Mouse (Mus musculus): ENCODE data around the gene Prss38. TPM values are rescaled to one million over a fixed set of nuclear protein-coding genes. Genes with fewer than 3 reads are reported as not detected.

Gene Prss38
- polyA plus RNA-seq, 1 experiment from 2014 or later: not detected

DNA sequence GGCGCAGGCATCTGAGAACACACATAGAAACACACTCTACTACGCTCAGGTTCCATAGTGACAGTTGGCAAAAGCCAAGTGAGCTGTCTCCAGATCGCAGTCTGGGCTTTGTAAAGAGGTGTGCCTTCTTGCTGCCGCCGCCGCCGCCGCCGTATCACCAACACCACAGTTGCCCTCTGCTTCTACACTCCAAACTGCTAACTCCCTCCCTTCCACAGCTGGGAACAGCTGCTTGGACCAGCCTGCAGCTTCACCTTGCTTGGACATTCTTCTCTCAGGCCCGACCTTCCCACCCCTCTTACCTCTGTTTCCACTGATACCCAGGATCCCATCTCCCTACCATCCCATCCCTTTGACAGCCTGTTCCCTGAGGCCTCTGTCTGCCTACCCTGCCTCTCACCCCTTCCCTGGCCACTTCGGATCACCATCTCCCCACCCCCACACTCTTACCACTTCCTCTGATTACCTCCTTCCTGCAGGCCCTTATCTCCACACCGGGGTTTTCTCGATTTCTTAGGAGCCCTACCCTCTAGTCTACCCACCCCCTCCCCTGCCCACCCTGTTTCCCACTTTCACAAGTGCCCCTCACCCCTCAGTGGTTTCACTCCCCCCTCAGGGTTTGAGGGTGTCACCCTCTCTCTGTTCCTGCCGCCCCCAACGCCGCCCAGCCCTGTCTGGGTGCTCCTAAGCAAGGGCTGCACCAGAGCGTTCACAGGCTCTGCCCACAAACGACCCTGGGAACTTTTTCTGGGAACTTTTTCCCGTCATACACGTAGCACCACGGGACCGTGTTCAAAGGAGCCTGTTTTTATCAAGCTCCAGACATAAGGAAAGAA lies 22.3 kb upstream of the Prss38 start:
- H3K9ac ChIP-seq: peak overlapping the region; percentile 58
- no peaks in the 10 kb centered on the region for H3K9me3 ChIP-seq
- H3K27me3 ChIP-seq (replicated peaks): no peaks in the 10 kb centered on the region
- H3K27ac ChIP-seq (replicated peaks): peak overlapping the region; percentile 84
- 0 out of 2 replicates have a peak overlapping the region, but pooled peaks have one; percentile 8 for H3K4me3 ChIP-seq
- peaks cover 11% of the 10 kb centered on the region for H3K36me3 ChIP-seq
- H3K4me2 ChIP-seq: peak overlapping the region; percentile 53
- WGBS: 23% methylated on average over 22 of the region's 22 CpGs
- H3K4me1 ChIP-seq: peaks cover 31% of the 10 kb centered on the region
- ATAC-seq (ENCODE audit: extremely low read depth, insufficient number of reproducible peaks, low FRiP score, low TSS enrichment): no peak; the same call in 1 of the 2 replicates

DNA sequence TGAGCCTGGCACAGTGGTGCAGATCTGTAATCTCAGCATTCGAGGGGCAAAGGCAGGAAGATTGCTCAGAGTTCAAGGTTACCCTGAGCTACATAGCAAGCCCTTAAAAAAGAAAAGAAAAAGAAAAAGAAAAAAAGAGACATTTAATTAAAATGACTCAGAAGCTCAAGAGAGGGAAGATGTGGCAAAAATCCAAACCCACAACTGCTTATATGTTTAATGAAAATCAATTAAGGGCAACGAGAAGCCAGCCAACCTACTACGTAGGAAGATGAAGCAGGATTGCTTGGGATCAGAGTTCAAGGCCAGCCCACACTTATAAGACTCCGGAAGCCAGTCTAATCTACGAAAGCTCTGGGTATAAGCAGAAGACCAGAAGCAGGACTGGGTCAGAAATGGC lies 19.0 kb upstream of the Prss38 start:
- ATAC-seq (ENCODE audit: extremely low read depth, insufficient number of reproducible peaks, low FRiP score, low TSS enrichment): no peak
- Histone ChIP-seq H3K9ac (no peak overlapping the region), H3K4me2 (no peak overlapping the region), H3K27ac (replicated peaks) (0 out of 2 replicates have a peak overlapping the region, but pooled peaks have one; percentile 15), H3K36me3 (no peaks in the 10 kb centered on the region), H3K27me3 (replicated peaks) (no peaks in the 10 kb centered on the region), H3K9me3 (no peaks in the 10 kb centered on the region), H3K4me3 (no peak overlapping the region), H3K4me1 (peaks cover 31% of the 10 kb centered on the region)
- 80% methylated on average over 5 of the region's 5 CpGs for WGBS

DNA sequence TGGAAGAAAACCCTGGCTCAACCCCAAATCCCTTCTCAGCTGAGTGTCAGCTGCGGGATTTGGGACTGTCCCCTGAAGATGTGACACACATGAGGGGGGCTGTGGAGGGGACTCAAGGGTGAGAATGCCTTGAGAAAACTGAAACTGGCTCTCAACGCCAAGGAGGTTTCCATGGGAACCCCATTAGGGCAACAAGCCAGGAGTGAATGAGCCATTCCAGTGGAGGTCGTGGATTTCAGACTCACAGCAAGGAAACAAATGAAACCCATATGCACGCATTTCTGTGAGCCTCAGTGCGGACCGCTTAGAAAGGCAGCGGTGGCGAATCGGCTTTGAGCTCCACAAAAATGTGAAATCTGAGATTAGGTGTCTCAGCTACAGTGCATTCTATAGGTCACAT lies 18.1 kb upstream of the Prss38 start:
- H3K4me3 ChIP-seq: no peak overlapping the region
- H3K9ac ChIP-seq: no peak overlapping the region
- H3K9me3 ChIP-seq: no peaks in the 10 kb centered on the region
- H3K4me2 ChIP-seq: no peak overlapping the region
- H3K4me1 ChIP-seq: peaks cover 26% of the 10 kb centered on the region
- no peaks in the 10 kb centered on the region for H3K27me3 ChIP-seq (replicated peaks)
- peak overlapping the region; percentile 29 for H3K27ac ChIP-seq (replicated peaks)
- 49% methylated on average over 9 of the region's 9 CpGs for WGBS
- no peaks in the 10 kb centered on the region for H3K36me3 ChIP-seq
- ATAC-seq (ENCODE audit: extremely low read depth, insufficient number of reproducible peaks, low FRiP score, low TSS enrichment): no peak

DNA sequence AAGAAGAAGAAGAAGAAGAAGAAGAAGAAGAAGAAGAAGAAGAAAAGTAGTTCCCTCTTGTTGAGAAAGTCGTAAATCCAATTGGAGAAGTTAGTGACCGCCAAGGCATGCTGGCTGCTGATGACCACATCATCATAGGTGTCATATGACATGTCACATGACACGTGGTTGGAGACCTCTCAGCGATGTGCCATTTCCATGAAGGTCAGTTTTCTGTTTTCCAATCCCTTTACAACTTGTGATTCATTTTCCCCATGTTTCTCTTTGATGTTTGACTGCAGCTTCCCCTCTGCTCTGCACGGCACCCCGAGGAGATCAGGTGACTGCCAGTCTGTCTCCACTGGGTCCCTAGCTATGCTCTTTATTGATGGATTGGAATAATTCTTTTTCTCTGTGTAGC lies 16.8 kb upstream of the Prss38 start:
- Histone ChIP-seq H3K9me3 (no peaks in the 10 kb centered on the region), H3K9ac (no peak overlapping the region), H3K27ac (replicated peaks) (no peak overlapping the region), H3K4me1 (peaks cover 13% of the 10 kb centered on the region), H3K27me3 (replicated peaks) (no peaks in the 10 kb centered on the region), H3K4me2 (no peak overlapping the region), H3K4me3 (no peak overlapping the region), H3K36me3 (no peaks in the 10 kb centered on the region)
- 69% methylated on average over 6 of the region's 6 CpGs for WGBS
- no peak for ATAC-seq (ENCODE audit: extremely low read depth, insufficient number of reproducible peaks, low FRiP score, low TSS enrichment)

DNA sequence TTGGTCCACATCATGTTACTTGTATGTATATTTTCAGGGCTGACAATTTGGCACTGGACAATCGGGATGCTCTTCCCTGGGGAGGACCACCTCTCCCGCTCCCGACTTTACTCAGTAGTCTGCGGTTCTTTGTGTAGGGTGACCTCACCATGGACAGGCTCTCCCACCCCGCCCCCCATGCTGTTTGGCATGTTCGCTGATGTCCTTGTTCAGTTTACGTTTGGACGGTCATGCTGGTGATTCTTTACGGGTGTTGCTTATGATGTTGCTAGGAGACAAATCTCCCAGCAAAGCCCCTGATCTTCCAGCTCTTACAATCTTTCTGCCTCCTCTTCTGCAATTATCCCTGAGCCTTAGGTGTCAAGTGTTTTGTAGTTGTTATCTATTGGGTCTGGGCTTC lies 15.0 kb upstream of the Prss38 start:
- no peaks in the 10 kb centered on the region for H3K36me3 ChIP-seq
- no peak overlapping the region for H3K4me3 ChIP-seq
- no peaks in the 10 kb centered on the region for H3K9me3 ChIP-seq
- H3K4me2 ChIP-seq: no peak overlapping the region
- H3K9ac ChIP-seq: no peak overlapping the region
- H3K27me3 ChIP-seq (replicated peaks): no peaks in the 10 kb centered on the region
- H3K4me1 ChIP-seq: peaks cover 19% of the 10 kb centered on the region
- WGBS: 53% methylated on average over 9 of the region's 9 CpGs
- no peak overlapping the region for H3K27ac ChIP-seq (replicated peaks)
- ATAC-seq (ENCODE audit: extremely low read depth, insufficient number of reproducible peaks, low FRiP score, low TSS enrichment): no peak

DNA sequence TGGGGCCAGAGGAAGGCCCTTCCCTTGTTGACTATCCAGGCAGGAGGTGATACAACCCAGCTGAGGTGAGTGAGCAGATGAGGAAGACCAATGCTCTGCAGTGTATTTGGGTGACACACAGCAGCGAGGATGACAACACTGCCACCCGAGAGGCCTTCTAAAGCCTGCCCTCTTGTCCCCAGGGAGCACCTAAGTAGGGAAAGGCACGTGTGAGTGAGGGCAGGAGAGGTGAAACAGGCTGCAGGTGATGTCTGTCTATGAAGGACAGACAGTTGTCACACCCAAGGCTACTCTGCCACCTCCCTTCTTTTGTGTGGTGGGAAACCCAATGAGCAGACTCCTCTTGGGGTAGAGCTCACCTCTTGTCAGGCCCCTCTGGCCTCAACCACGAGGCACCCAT lies 14.2 kb upstream of the Prss38 start:
- 52% methylated on average over 4 of the region's 4 CpGs for WGBS
- Histone ChIP-seq H3K4me2 (no peak overlapping the region), H3K9me3 (no peaks in the 10 kb centered on the region), H3K27ac (replicated peaks) (no peak overlapping the region), H3K36me3 (no peaks in the 10 kb centered on the region), H3K27me3 (replicated peaks) (no peaks in the 10 kb centered on the region), H3K9ac (no peak overlapping the region), H3K4me3 (no peak overlapping the region), H3K4me1 (peaks cover 27% of the 10 kb centered on the region)
- no peak for ATAC-seq (ENCODE audit: extremely low read depth, insufficient number of reproducible peaks, low FRiP score, low TSS enrichment)

DNA sequence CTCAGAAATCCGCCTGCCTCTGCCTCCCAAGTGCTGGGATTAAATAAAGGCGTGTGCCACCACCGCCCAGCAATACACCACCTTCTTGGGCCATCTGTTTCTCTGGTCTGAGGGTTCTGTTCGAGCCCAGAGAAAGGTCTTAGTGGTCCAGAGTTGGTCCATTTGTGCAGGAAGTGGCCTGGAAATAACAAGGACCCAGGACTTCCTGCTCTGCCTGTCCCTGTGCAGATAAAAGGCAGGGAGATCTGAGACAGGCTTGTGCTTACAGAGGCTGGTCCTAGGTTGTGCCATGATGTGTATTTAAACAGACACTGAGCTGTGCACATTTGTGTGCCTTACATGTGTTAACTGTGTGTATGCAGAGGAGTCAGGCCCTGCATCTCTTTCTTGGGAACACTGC lies 13.3 kb upstream of the Prss38 start:
- no peak for ATAC-seq (ENCODE audit: extremely low read depth, insufficient number of reproducible peaks, low FRiP score, low TSS enrichment)
- no peak overlapping the region for H3K9ac ChIP-seq
- H3K4me2 ChIP-seq: no peak overlapping the region
- H3K27ac ChIP-seq (replicated peaks): no peak overlapping the region
- no peaks in the 10 kb centered on the region for H3K9me3 ChIP-seq
- H3K4me1 ChIP-seq: peaks cover 35% of the 10 kb centered on the region
- WGBS: 79% methylated on average over 4 of the region's 4 CpGs
- H3K27me3 ChIP-seq (replicated peaks): no peaks in the 10 kb centered on the region
- no peaks in the 10 kb centered on the region for H3K36me3 ChIP-seq
- H3K4me3 ChIP-seq: no peak overlapping the region

DNA sequence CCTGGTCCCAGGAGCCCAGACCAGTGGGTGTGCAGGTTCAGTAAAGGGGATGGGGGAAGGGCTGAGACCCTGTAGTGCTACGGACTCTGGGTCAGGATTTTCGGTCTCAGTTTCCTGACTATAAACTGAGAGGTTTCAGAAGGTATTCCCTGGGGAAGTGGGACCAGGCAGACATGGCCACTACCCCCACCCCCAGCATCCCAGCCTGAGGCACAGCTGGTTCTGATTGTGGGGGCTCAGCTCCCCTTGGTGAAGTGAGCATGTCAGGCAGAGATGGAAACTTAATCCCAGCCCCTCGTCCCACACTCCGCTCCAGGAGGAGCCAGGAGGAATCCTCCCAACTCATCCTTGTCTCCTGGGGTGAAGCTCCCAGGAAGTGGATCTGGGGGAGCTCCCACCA lies 12.0 kb upstream of the Prss38 start:
- Histone ChIP-seq H3K4me1 (peaks cover 35% of the 10 kb centered on the region), H3K27ac (replicated peaks) (no peak overlapping the region), H3K9ac (0 out of 2 replicates have a peak overlapping the region, but pooled peaks have one; percentile 24), H3K9me3 (no peaks in the 10 kb centered on the region), H3K36me3 (no peaks in the 10 kb centered on the region), H3K4me2 (no peak overlapping the region), H3K27me3 (replicated peaks) (no peaks in the 10 kb centered on the region), H3K4me3 (no peak overlapping the region)
- WGBS: 59% methylated on average over 4 of the region's 4 CpGs
- no peak for ATAC-seq (ENCODE audit: extremely low read depth, insufficient number of reproducible peaks, low FRiP score, low TSS enrichment)

DNA sequence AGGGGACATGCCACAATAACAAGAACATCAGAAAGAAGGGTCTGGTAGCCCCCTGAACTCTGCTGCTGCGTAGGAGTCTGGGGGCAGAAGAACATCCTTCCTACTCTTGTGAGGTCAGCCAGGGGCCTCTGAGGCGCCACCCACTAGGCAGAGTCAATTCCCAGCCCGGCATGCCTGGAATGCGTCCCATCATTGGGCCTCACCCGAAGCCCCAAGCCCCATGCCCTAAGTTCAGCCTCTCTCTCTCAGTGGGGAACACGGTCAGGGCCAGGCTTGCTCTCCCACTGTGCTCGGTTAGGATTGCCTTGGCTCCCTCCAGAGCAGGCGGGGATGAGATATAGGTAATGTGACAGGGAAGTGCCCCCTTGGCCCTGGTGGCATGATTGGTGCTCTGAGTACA lies 9.7 kb upstream of the Prss38 start:
- no peak overlapping the region for H3K4me3 ChIP-seq
- H3K4me1 ChIP-seq: peaks cover 35% of the 10 kb centered on the region
- WGBS: 9% methylated on average over 8 of the region's 8 CpGs
- peak overlapping the region; percentile 78 for H3K27ac ChIP-seq (replicated peaks)
- H3K4me2 ChIP-seq: peak overlapping the region; percentile 35; the same call in 1 of the 2 replicates
- ATAC-seq (ENCODE audit: extremely low read depth, insufficient number of reproducible peaks, low FRiP score, low TSS enrichment): no peak
- H3K9me3 ChIP-seq: no peaks in the 10 kb centered on the region
- H3K36me3 ChIP-seq: no peaks in the 10 kb centered on the region
- no peak overlapping the region; the same call in 1 of the 2 replicates for H3K9ac ChIP-seq
- H3K27me3 ChIP-seq (replicated peaks): no peaks in the 10 kb centered on the region

DNA sequence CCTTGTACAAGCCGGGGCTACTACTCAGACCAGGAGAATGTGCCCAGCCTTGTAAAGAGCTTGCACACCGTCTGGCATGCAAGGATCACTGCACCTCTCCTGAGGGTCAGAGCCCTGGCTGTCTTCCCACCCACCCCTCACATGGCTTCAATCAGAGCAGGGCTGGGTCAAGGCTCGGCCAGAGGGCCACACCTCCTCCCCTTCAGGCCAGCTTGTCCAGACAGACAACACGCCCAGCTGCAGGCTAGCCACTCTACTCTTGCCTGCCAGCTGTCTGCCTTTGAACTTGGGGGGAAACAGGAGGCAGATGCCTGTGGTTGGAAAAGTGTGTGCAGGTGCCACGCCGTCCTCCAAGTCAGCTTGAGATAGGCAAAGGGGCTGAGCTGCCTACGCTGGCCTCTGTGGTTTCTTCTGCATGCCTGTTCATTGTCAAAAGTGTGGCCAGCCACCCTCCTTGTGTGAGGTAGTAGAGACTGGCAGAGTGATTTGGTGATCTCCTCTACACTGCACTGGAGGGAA lies 9.0 kb upstream of the Prss38 start:
- 0 out of 2 replicates have a peak overlapping the region, but pooled peaks have one; percentile 21 for H3K9ac ChIP-seq
- no peak for ATAC-seq (ENCODE audit: extremely low read depth, insufficient number of reproducible peaks, low FRiP score, low TSS enrichment)
- peak overlapping the region; percentile 35; the same call in 1 of the 2 replicates for H3K4me2 ChIP-seq
- no peak overlapping the region for H3K4me3 ChIP-seq
- H3K27me3 ChIP-seq (replicated peaks): no peaks in the 10 kb centered on the region
- H3K27ac ChIP-seq (replicated peaks): peak overlapping the region; percentile 78
- H3K4me1 ChIP-seq: peaks cover 31% of the 10 kb centered on the region
- no peaks in the 10 kb centered on the region for H3K36me3 ChIP-seq
- 15% methylated on average over 7 of the region's 7 CpGs for WGBS
- no peaks in the 10 kb centered on the region for H3K9me3 ChIP-seq

DNA sequence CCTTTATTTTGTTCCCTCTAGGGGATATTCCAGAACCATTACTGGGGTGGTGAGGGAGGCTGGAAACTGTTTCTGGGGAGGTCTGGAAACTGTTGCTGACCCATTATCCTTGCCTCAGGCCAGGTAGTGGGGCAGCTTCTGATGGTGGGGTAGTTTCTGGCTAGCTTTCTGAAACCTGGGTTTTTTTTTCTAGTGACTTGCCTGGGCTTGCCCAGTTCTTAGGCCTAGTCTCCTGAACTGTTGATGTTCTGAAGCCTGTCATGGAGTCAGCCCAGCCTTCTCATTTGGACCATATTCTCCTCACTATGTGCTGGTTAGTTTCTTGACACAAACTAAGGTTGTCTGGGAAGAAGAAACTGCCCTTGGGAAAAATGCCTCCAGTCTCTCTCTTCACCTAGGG lies 4.1 kb upstream of the Prss38 start:
- Histone ChIP-seq H3K4me2 (no peak overlapping the region), H3K36me3 (no peaks in the 10 kb centered on the region), H3K9ac (no peak overlapping the region), H3K27me3 (replicated peaks) (no peaks in the 10 kb centered on the region), H3K4me3 (no peak overlapping the region), H3K9me3 (no peaks in the 10 kb centered on the region), H3K4me1 (peaks cover 11% of the 10 kb centered on the region), H3K27ac (replicated peaks) (no peak overlapping the region)
- ATAC-seq (ENCODE audit: extremely low read depth, insufficient number of reproducible peaks, low FRiP score, low TSS enrichment): no peak

DNA sequence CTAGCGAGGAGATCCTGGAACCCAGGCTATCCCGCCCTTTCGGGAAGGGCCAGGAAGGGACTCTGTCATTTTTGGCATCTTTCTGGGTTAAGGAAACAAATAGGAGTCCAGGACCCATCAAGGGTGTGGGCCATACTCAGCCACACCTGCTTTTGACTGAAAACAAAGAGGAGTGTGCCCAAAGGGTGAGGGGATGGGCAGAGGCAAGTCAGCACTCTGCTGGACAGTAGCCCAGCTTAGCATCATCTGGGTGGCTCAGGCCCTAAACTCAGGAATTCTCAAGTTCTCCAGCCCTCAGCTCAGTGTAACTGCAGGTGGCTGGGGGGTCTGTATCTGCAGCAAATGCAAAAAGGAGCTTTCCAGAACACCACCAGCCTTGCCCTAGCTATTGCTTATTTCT lies 2.5 kb upstream of the Prss38 start:
- H3K27me3 ChIP-seq (replicated peaks): no peaks in the 10 kb centered on the region
- H3K27ac ChIP-seq (replicated peaks): no peak overlapping the region
- 70% methylated on average over 3 of the region's 3 CpGs for WGBS
- no peaks in the 10 kb centered on the region for H3K9me3 ChIP-seq
- no peak overlapping the region for H3K4me2 ChIP-seq
- H3K36me3 ChIP-seq: no peaks in the 10 kb centered on the region
- ATAC-seq (ENCODE audit: extremely low read depth, insufficient number of reproducible peaks, low FRiP score, low TSS enrichment): no peak
- no peaks in the 10 kb centered on the region for H3K4me1 ChIP-seq
- H3K4me3 ChIP-seq: no peak overlapping the region
- no peak overlapping the region for H3K9ac ChIP-seq
